Mouse (Mus musculus) WW6 (cell line): ENCODE measurements at regions not wholly inside any gene's neighbourhood (a gene's known extent, or its start where the extent isn't known, plus 50 kb on each side); places are given as distances from the start of the nearest gene placed in this dataset.
A peak's percentile ranks its signal among the peaks of the same experiment; 100 is the strongest.
"Not testable (repeated sequence)": the region's sequence is repeated elsewhere in the genome, so short reads cannot be mapped to it uniquely, and the experiment has no call there.

Experiments used
- DNase-seq: peaks from one replicate; pipeline ENCODE4 v3.0.0-alpha.2; 2013; ENCODE audit warnings: low read depth, low spot score

- DNase-seq, result peak; percentile 1
These were observed 123.0 kb downstream of the Sgo2b start for GRCm38 (mm10) chr8:63829096-63829495.

- no peak for DNase-seq
These were observed 123.9 kb downstream of the Sgo2b start for GRCm38 (mm10) chr8:63828141-63828540.

- no peak for DNase-seq
These were observed 167.6 kb downstream of the Sgo2b start for GRCm38 (mm10) chr8:63784496-63784895.

- no peak for DNase-seq
These were observed 191.2 kb downstream of the Sgo2b start for GRCm38 (mm10) chr8:63760891-63761290.

GRCm38 (mm10) chr8:63759931-63760330 lies 192.1 kb downstream of the Sgo2b start:
- not testable (repeated sequence) for DNase-seq

GRCm38 (mm10) chr8:63755236-63755635 lies 196.8 kb downstream of the Sgo2b start:
- DNase-seq, result no peak

DNA sequence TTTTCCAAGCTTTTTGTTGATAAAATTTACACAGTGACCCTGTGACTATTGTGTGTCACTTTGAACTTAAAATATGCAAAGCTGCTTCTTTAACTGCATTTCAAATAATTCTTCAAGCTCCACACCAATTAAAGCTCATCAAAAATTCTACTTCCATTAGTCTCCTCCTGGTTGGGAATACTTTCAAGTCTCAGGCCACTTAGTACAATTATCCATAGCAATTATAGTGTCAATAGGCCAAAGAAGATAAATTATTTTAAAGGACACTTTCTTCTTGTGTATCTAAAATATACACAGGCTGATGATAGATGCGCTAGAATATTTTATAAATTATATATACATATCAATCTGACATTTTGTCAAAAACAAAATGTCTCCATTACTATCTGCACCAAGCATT lies 197.2 kb downstream of the Sgo2b start:
- DNase-seq, result no peak

- DNase-seq, result no peak
These were observed 198.8 kb downstream of the Sgo2b start for GRCm38 (mm10) chr8:63753236-63753635.

- no peak for DNase-seq
These were observed 217.6 kb downstream of the Sgo2b start for GRCm38 (mm10) chr8:63734411-63734810.

- not testable (repeated sequence) for DNase-seq
These were observed 221.3 kb downstream of the Sgo2b start for GRCm38 (mm10) chr8:63730741-63731140.
